Mouse (Mus musculus) heart, postnatal 14 days (tissue): ENCODE measurements around the gene Shroom3. TPM values are rescaled to one million over a fixed set of nuclear protein-coding genes. Genes with fewer than 3 reads are reported as not detected.

Experiments used
- DNase-seq, 2 experiments: peaks; one replicate each; pipeline ENCODE4 v3.0.0; 2021 to 2022
- intact Hi-C: fragments of 180-260 bp; cut with DNase I; formaldehyde crosslinking; loops from one replicate; pipeline ENCODE4 v1.15.1; 2025
- total RNA-seq, 2 experiments: library from RNA; stranded (reverse); gene quantifications; 2 replicates each; pipeline ENCODE4 v1.2.3; 2021

Shroom3 gene
- total RNA-seq, 2 experiments from 2014 or later, result 33.4 to 37.7 TPM

DNA sequence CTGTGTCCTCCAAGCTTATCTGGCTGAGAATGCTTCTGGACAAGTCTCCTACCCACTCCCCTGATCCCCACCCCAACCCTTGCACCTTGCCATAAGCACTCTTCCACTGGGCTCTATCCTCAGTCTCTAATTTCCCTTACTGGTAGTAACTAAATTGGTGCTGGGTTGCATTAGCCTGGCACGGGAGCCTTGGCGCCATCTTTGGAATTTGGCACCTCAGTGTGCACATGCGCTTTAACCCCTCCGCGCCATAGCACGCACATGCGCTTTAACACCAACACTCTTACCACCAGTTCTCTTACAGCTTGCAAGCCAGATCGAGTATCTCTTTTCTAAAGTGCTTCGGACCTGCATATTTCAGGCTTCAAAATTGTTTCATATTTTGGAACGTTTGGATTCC lies 192.6 kb downstream of the Shroom3 start:
- intact Hi-C loops, result no loop called here
- no peak for DNase-seq

DNA sequence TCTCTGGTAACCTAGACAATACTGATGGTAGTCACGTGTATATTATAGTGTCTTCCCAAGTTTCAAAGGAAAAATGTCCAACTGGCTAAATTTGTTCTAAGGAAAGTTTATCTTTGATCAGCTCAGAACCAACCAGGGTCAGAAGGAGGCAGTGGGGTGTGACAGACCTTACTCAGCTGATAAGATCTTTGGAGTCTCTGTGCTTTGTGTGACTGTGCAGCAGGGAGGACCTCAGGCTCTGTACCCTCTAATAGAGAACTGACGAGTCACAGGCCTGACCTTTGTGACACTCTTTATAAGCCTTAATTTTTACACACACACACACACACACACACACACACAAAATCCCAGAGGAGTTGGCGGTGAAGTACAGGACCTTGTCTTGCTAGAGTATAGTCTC lies 193.9 kb downstream of the Shroom3 start:
- intact Hi-C loops, result no loop called here
- DNase-seq, result no peak

DNA sequence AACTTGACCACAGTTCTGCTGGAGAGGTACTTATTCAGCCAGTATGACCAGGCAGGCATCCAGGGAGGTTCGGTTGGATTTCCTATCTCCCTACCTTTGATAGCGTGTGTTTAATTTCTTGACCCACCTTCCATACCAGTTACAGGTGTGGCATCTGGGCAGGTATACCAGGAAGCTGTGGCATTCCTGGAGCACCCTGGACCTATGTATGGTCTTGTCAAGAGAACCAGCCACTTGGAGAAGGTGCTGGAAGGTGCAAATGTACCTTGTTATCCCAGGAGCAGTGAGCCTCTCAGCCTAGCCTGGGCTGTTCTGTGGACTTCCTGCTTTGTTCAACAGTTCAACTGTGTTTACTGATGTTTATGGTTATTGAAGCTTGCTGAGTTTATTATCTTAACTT lies 197.2 kb downstream of the Shroom3 start:
- DNase-seq, result no peak
- intact Hi-C loops, result no loop called here

DNA sequence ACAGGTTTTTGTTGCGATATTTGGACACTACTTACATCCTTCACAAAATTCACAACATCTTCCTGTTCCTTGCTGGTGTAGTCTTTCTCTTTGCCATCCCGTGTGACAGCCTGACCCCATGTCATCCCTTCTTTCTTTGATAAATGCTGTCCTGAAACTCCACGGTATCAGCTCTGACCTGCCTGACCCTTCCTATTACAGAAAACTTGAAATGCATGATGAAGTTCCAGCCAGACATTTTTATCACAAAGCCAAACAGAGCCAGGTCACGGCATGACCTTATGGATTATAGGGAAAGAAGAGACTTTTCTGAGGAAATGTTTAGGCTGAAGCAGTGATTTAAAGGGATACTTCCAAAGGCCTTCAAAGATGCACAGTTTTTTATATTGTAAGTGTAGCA lies 197.7 kb downstream of the Shroom3 start:
- DNase-seq, result no peak
- intact Hi-C loops, result no loop called here

DNA sequence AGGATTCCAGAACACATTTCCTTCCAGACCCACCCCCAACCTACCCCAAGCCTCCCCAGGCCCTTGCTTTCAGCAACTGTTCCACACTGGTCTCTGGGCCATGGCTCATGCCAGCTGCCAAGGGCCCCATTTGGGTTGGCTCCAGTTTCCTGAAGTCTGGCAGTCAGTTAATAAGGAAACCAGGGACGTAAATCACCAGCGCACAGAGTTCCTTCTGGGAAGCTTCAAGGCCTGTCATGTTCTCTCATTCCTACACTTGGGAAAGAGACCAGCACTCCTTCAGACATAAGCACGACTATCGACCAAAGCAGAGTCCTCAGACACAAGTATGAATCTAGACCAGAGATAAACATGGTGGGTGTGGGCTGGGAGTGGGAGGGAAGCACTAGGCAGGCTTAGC lies 202.9 kb downstream of the Shroom3 start:
- DNase-seq, result peak in 1 of 2 experiments; percentile 39
- intact Hi-C loops, result no loop called here

DNA sequence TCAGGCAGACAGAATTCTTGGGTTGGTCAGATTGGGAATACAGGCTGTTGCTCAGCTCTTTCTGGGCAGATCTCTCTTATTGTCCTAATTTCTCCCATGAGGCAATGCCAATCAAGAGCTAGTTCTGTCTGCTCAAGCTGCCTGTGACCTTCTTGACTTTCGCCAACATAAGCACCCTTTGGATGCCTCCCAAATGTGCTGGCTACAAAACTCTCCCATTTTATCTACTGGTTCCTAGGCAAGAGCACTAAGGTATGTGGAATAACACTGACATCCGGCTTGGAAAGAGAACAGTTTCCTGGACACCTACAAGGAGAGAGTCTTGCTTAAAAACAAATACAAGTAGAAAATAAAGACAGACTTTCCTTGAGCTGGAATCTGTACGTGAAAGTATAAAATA lies 204.3 kb downstream of the Shroom3 start:
- DNase-seq, result peak in 1 of 2 experiments; percentile 52
- intact Hi-C loops, result no loop called here

DNA sequence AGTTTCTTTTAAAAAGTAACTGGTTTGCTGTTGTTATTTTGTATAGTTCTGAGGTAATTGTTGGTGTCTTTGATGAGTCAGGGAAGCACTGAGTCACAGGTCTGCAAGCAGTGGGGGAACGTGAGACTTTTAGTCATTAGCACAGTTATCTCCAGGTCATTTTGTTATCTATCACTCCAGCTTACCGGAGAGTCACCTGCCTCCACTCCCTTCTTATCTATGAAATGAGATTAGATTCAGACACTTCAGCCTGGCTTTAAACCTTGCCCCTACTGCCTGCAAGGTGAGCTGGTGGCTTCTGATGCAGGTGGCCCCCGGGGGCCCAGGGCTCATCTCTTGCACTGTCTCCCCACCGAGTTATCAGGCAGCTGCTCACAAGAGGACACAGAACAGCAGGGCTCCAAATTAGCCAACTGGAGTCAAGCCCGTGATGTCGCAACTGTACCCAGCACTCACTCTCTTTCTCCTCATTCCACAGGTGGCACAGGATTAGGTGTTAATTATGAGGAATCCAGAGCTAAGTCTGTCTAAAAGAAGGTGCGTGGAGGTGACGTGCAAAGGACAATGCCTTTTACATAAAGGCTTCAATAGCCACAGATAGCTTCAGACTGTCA lies 205.5 kb downstream of the Shroom3 start:
- DNase-seq, result peak; percentile 37 to 43
- intact Hi-C loops, result no loop called here

DNA sequence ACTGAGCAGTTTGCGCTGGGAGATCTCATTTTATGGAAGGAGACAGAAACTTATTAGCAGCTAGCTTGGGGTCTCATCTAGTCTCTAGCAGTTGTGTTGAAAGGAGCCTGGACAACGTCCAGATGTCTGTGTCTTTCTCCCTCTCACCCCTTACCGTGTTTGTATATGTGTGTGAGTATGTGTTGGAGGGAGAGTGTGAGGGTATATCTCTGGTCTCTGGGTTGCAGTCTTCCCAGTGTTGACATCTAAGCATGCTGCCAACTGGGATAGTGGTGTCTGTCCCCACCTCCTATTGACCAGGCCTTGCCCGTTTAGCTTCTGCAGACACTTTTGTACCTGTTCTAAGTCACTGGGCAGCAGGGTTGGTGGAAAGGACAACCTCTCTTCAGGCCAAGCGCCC lies 207.7 kb downstream of the Shroom3 start:
- intact Hi-C loops, result no loop called here
- no peak for DNase-seq

DNA sequence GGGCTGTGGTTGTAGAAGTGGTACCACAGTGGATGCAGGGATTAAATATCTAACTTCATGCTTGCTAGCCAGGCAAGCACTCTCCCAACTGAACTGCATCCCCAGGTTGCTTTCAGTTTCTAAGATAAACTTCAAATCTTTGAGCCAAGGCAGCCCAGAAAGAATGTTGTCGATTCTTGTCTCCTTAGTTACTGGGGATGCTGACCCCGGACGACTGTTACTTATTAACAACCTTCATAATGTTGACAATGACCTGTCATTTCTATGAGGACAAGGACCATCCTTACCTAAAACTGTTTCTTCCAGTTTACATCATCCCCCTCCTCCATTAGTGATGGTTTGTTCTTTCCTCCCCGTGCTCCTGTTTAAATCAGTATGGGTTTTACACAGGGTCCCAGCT lies 210.0 kb downstream of the Shroom3 start:
- intact Hi-C loops, result no loop called here
- no peak for DNase-seq

DNA sequence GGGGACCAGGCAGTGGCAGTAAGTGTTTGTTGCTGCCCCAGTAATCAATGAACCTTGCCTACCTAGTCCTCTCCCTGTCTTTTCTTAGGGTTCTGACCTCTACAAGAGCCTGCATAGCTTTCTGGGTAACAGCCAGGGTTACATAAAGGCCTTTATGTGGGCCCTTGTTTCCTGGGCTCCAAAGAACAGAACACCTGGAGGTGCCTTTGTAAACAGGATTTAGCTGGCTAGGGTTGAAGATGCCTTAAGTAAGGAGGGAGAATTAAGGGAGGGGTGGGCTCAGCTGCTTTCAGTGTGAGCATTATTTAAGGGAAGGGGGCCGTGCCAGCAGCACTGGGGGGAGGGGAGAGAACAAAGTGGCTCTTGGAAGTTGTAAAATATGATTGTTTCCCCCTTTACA lies 210.5 kb downstream of the Shroom3 start:
- DNase-seq, result no peak
- intact Hi-C loops, result no loop called here

DNA sequence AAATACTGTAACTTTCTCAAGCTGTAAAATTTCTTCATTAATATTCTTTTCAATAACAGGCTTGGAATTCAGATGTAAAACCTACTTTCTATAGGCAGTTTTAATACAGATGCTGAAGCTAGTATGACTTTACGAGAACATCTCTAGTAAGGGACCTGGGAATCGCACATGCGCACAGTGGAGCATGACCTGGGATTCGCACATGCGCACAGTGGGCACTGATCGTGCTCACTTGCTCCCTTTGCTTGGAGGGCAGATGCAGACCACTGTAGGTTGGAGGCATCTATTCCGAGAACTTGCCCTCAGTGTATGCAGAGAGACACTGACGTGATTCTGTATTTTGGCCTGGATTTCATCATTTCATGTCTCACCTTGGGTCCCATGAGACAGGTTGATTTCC lies 212.6 kb downstream of the Shroom3 start:
- DNase-seq, result no peak
- intact Hi-C loops, result no loop called here

DNA sequence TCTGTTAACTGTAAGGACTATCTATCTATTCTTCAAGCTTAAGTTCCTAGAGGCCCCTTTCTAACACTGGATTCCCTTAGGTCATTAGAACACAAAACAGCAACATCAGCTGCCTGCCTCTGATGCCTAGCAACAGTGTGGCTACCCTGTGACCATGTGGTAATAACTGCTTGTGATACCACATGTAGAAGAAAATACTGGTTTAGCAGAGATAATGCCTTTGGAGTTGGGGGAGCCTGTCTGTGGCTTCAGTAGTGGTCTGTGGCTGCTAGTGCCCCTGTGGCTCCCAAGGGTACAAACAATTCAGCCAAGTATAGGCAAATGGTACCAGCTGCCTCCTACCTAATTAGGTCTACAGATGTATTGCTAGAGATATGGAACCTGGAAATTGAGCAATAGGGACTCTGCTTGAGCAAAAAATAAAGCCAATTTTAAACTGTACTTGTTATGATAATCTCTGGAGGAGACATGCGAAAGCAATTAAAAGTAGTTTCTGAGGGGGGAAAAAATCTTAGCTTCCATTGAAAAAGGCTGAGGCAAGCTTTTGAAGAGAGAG lies 213.6 kb downstream of the Shroom3 start:
- DNase-seq, result no peak
- intact Hi-C loops, result no loop called here

DNA sequence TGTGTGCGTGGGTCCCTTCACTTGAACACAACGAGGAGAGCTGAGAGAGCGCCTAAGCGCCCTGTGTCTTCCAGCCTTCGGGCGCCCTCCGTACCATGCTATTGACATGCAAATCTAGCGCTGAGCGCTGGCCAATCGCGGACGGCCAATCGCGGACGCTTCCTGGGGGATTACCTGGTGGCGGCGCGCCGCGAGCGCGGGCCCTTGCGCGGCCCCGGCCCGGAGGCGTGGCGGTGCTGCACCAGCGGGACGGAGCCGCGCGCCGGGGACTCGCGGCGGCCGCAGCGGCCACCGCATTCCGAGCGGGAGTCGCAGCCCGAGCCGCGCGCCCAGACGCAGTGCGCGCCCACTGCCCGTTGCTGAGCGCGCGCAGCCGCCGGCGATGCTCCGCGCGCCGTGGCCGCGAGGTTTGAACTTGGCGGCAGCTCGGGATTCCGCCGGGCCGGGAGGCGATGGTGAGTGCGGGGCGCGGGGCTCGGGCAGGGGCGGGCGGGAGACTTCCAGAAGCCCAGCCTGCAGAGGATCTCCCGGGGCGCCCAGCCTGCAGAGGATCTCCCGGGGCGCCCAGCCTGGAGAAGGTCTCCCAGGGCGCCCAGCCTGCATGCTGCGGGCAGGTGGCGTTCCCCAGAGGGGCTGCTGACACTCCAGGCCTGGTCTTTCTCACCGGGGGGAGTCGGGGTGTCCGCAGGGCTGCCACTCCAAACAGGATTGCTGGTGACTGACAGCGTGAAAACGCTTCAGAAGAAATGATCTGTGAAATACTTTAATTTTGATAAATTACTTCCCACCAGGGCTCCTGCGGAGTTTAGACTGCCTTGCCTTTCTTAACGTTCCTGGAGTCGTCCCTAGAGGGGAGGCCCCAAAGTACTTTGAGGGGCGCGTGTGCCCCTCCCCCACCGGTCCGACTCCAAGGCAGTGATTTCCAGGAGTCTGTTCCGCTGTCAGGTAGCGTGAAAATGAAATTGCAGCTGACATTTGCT lies 214.8 kb downstream of the Shroom3 start:
- peak; percentile 83 for DNase-seq
- intact Hi-C loops, result no loop called here

DNA sequence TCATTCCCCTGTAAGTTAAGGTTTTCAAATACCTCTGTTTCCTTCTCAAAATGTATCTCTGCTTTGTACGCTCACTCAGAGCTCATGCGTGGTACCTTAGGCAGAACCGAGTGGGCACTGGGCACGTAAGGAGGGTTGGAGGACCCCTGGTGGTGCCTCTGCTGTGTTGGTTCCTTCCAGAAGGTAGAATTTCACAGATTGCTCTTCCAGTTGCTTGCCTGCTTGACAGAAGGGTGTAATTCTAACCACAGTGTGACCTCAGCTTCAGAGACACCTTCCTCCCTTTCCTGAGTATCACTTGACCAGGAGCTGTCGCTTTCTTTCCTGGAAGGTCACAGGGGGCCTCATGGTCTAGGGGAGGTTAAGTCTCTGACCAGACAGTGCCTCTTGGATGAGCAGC lies 217.2 kb downstream of the Shroom3 start:
- no peak for DNase-seq
- intact Hi-C loops, result no loop called here

DNA sequence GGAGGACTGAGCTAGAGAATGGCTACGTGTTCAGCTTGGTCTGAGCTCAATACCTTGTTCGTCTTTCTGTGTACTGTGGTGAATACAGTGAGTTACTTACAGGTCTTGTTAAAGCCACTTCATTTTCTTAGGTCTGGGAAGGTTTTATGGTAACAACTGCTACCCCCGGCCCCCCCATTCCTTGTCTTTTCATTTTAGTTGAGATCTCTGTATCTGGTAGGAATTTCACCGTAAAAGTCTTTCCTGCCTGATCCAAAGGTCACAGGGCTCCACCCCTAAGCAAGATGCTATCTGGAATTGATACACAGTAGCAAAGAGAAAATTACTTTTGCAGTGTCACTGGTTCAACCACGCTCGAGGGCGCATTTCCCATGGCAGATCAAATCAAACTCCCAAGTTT lies 218.6 kb downstream of the Shroom3 start:
- intact Hi-C loops, result no loop called here
- no peak for DNase-seq

DNA sequence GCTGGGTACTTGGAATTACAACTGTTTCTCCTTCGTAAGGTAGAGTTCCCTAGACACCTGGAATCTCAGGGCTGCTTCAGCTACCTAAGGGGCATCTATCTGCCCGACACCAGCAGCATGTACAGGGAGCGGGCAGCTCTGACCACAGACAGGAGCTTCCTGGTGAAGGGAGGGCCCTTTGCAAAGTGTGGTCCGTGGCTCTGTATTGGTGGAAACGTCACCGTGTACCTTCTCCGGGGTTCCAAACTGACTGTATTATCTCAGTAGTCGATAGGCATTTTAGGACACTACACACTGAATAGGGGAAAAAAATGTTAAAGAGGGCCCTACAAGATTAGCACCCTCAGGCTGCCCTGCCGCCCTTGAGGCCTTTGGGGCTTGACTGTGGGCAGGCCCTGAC lies 221.9 kb downstream of the Shroom3 start:
- intact Hi-C loops, result loop anchor here (5.0 kb wide), 1 partner anchor 47 kb away; no protein-coding TSS in a partner anchor
- DNase-seq, result no peak

DNA sequence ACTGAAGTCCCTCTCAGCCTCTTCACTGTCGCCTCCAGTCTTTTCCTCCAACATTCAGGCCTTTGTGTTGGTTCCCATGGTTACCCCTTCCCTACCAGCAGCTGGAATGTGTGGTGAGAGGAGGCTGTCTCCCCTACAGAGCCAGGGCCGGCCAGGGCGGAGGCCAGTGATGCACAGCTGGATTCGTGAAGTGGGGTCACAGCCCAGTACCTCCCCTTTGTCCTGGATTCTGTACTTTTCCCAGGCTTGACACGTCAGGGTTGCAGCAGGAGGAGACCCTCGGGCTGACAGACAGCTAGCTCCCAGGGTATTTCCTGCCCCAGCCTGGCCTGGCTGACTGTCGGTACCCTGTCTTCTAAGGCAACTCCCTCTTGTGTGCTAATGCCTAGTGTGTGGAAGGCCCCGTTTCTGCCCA lies 222.4 kb downstream of the Shroom3 start:
- intact Hi-C loops, result loop anchor here (5.0 kb wide), 1 partner anchor 47 kb away; no protein-coding TSS in a partner anchor
- DNase-seq, result peak in 1 of 2 experiments; percentile 37

DNA sequence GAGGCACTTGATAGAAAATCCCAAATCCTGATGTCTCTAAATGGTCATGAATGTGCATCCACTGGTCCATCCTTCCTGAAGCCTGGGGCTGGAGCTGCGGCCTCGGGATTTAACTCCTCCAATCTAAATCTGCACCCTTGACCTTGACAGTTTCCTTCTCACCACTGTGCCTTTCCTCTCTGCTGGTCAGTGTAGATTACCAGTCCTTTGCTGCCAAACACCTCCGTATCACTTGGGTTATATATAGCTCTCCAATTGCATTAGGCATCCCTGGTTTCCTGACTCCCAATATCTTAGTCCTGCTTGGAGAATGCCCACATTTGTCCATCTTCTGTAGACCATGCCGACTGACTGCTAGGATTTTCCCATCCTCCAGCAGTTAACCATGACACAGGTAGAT lies 225.0 kb downstream of the Shroom3 start:
- intact Hi-C loops, result loop anchor here (5.0 kb wide), 1 partner anchor 44 kb away; no protein-coding TSS in a partner anchor
- DNase-seq, result no peak

DNA sequence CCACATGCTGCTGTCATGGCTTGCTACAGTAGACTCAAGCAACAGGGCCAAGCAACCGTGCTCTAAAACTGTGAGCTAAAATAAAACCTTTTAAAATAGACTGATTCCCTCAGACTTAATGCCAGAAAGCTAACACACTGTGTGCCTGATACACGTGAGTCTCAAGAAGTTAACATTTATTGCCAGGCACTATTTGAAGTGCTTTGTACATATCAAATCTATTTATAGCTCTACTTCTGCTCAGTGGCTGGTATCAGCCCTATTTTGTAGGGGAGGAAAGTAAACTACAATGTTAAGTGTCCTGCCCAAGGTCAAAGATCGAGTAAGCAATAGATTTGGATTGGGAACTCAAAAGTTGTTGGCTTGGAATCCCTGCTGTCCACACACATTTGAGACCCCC lies 227.6 kb downstream of the Shroom3 start:
- no peak for DNase-seq
- intact Hi-C loops, result no loop called here

DNA sequence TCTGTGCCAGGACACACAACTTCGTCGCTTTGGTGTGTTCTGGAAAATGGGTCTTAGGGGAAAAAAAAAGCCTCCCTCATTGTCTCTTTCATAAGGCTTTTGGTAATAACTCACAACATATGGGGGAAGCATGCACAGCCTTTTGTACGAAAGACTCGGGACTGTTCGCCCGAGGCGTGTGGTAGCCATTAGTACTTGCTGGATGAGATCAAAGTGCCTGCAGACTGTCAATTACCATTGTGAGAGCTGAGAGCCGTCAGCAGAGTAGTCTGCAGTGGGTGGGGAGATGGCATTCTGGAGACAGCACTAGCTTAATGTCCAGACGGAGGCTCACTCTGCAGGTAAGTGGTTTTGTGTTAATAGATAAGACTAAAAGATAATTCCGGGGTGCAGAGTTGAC lies 232.2 kb downstream of the Shroom3 start:
- intact Hi-C loops, result no loop called here
- DNase-seq, result no peak

DNA sequence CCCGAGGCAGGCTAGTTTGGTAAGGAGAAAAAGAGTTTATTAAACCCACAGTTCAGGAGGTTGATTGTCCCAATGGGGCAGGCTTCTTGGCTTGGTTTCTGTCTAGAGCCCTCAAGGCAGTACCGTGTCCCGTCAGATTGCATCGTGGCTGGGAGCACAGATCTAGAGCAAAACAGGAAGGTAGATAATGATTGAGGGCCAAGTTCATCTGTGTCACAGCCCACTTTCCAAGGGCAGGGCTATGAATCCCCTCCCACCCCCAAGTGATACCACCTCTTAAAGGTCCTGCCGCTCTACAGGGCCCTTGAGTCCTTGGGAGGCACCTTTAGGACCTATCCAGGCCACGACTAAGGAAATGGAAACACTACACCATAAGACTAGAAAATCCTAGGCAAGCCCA lies 234.5 kb downstream of the Shroom3 start:
- no peak for DNase-seq
- intact Hi-C loops, result no loop called here
